Mouse (Mus musculus) hindbrain, embryonic 13.5 days (tissue): Measurements from ENCODE around the gene Cnih2. TPM values are rescaled to one million over a fixed set of nuclear protein-coding genes. Genes with fewer than 3 reads are reported as not detected.

Experiments
- ATAC-seq: fragments of 200-750 bp; cut with Nextera tagmentation; 2 replicates; pipeline ENCODE4 v1.8.0; 2017; ENCODE audit warnings: moderate TSS enrichment; ENCODE audit not compliant: low FRiP score
- H3K27ac ChIP-seq: fragments of 300-500 bp; sonication (generic); 2 replicates; pipeline ENCODE4 v1.5.1; 2015; ENCODE audit warnings: inconsistent platforms, mild to moderate bottlenecking, moderate library complexity
- H3K27me3 ChIP-seq: fragments of 300-500 bp; sonication (generic); 2 replicates; pipeline ENCODE4 v1.6.1; 2015; ENCODE audit warnings: mild to moderate bottlenecking, inconsistent platforms
- H3K36me3 ChIP-seq: fragments of 300-500 bp; sonication (generic); 2 replicates; pipeline ENCODE4 v1.6.1; 2015; ENCODE audit warnings: mild to moderate bottlenecking, inconsistent platforms
- H3K4me1 ChIP-seq: fragments of 300-500 bp; sonication (generic); replicated peaks from 2 replicates; pipeline ENCODE4 v1.6.1; 2015; ENCODE audit warnings: inconsistent platforms
- H3K4me2 ChIP-seq: fragments of 300-500 bp; sonication (generic); 2 replicates; pipeline ENCODE4 v1.6.1; 2015; ENCODE audit warnings: inconsistent platforms, mild to moderate bottlenecking, moderate library complexity
- H3K4me3 ChIP-seq: fragments of 300-500 bp; sonication (generic); 2 replicates; pipeline ENCODE4 v1.5.1; 2015; ENCODE audit warnings: mild to moderate bottlenecking, inconsistent platforms
- H3K9ac ChIP-seq: fragments of 300-500 bp; sonication (generic); 2 replicates; pipeline ENCODE4 v1.6.1; 2015; ENCODE audit warnings: mild to moderate bottlenecking, inconsistent platforms
- H3K9me3 ChIP-seq: fragments of 300-500 bp; sonication (generic); 2 replicates; pipeline ENCODE4 v1.6.1; 2016; ENCODE audit warnings: inconsistent platforms
- WGBS: fragments of 180-500 bp; shearing (Covaris S2); methylation state at CpG from one replicate; pipeline ENCODE4 v1.1.7; 2015; 5-methylcytosine and 5-hydroxymethylcytosine counted together
- polyA plus RNA-seq: library from polyadenylated mRNA; unstranded; fragments of >200 nt; fragmentation: Nextera tagmentation; extraction: Ambion mirVana; gene quantifications from 2 replicates; pipeline ENCODE4 v1.2.1, GENCODE M21; 2015

Cnih2 gene
- polyA plus RNA-seq, 1 experiment from 2014 or later = 333 TPM

DNA sequence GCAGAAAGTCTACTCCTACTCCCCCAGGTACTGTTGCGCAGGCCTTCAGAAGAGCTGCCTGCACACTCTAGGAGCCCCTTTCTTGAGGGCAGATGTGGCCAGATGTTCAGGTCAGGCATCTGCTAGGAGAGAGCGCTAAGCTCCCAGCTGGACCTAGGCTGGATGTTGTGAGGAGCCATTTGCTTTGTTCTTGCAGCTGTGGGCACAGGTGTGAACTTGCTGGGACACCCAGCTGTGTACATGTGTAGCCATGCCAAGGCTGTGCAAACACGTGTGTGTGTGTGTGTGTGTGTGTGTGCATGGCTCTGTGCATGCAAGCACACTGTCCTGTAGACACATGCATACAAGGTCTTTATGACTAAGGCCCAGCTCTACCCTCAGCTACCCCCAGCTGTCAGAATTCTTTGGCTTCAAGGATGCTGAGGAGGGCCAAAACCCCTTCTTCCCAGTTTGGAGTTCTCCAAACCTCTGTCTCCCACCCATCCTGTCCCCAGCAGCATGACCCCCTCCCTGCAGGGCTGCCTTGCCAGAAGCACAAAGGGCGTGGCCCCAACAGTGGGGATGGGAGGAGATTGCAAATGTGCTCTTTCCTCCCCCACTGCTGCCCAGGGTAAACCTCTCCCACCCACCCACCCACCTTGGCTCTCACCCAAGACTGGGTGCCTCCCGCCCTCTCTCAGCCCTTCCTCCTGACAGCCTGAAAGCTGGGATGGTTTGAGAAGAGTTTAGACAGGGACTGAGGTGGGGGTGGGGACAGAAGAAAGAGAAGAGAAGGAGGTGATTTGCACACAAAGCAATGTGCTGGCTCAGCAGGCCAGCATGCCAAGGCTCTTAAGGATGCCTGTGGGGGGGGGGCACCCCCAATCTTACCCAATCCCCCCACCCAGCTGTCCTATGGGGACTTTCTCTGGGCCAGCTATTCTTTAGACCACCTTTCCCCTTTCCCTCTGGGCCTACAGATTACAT is 37.7 kb downstream of the Cnih2 start:
- H3K9me3 ChIP-seq = no peaks in the 10 kb centered on the region
- H3K9ac ChIP-seq = peak overlapping the region; percentile 20; the same call in 1 of the 2 replicates
- H3K27me3 ChIP-seq = peaks cover 16% of the 10 kb centered on the region
- no peak overlapping the region for H3K4me3 ChIP-seq
- 43% methylated on average over 5 of the region's 5 CpGs for WGBS
- no peak for ATAC-seq
- H3K4me2 ChIP-seq = no peak overlapping the region
- H3K4me1 ChIP-seq = peaks cover 27% of the 10 kb centered on the region
- peak overlapping the region; percentile 18; the same call in 1 of the 2 replicates for H3K27ac ChIP-seq
- no peaks in the 10 kb centered on the region for H3K36me3 ChIP-seq

DNA sequence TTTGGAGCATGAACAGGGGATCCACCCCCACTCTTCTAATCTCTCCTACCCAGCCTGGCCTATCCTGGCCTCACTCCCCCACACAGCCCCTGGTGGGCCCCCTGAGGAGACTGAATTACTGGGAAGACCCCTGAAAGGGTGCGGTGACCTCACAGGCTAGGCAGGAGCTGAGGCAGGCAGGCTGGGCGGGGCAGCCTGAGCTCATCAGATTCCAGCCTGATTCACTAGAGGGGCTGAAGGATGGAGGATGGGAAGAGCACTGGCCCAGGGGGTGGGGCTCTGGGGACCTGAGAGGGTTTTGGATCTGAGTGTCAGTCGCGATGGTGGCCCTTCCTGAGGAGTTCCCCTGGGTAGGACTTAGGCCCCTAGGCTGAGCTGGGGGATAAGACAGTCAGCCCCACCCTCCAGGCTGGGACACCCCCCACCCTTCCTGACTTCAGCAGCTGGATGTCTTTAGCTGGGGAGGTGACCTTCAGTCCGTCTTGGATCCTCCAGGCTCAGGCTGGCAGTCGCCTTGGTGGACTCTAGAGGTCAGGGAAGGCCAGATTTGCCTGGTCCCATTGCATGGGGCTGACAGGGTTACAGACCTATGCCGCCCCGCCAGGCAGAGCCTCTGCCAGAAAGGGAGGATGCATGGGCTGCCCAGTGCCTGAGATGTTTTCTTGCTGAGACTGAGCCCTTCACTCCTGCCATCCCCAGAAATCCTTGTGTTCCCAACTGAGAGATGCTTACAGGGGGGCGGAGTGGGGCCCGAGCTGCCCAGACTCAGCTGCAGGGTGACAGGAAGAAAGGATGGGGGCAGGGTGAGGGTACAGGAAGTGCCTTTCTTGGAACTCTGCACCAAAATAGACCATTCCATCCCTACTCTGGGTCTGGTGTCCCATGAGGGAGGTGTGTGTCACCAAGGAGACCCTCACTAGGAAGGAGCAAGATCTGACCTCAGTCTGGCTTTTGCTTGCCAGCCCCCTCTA is 39.2 kb downstream of the Cnih2 start:
- Histone ChIP-seq H3K36me3 (no peaks in the 10 kb centered on the region), H3K27ac (no peak overlapping the region), H3K4me3 (no peak overlapping the region), H3K27me3 (peaks cover 22% of the 10 kb centered on the region), H3K4me1 (peaks cover 27% of the 10 kb centered on the region), H3K4me2 (no peak overlapping the region), H3K9me3 (no peaks in the 10 kb centered on the region), H3K9ac (peak overlapping the region; percentile 56)
- WGBS = 17% methylated on average over 10 of the region's 10 CpGs
- 0 out of 2 replicates have a peak, but pooled peaks have one; percentile 9 for ATAC-seq

DNA sequence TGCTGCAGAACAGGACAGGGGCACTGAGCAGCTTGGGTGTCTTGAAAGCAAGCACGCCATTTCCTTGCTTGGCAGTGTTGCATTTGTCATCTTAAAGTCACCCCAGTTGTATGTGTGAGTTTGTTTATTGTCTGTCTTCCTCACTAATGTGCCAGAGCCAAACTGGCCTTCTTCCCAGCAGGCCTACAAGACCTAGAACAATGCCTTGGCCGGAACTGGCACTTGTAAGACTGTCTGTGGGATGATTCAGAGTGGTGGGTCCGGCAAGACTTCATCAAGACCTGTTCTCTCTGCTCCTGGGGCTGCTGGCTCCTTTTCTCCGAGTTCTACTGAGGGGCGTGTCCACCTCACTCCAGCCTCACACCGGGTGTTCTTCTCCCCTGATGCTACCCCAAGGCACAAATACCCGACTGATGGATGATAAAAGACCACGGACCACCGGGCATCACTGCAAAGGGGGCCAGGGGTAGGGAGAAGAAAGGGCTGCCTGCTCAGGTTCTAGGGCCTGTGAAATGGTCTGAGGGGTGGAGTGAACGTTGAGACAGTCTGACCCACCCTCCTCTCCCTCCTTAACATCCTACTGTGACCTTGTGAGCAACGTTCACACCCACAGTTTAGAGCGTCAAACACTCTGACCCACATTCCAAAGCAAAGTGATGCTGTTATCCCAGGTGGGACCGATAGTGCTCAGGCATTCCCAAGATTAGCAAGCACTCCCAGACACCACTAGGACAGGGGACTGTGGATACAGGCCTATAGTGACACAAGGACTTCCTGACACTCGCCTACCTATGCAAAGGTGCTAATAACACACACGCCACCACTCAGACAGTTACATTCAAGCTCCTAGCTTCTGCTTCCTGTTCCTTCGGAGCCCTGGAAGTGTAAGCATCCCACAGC is 40.2 kb downstream of the Cnih2 start:
- no peaks in the 10 kb centered on the region for H3K36me3 ChIP-seq
- no peak for ATAC-seq
- H3K27ac ChIP-seq = no peak overlapping the region
- peak overlapping the region; percentile 56 for H3K9ac ChIP-seq
- 24% methylated on average over 16 of the region's 16 CpGs for WGBS
- no peak overlapping the region for H3K4me3 ChIP-seq
- H3K9me3 ChIP-seq = no peaks in the 10 kb centered on the region
- peaks cover 27% of the 10 kb centered on the region for H3K4me1 ChIP-seq
- H3K4me2 ChIP-seq = no peak overlapping the region
- H3K27me3 ChIP-seq = peaks cover 32% of the 10 kb centered on the region

DNA sequence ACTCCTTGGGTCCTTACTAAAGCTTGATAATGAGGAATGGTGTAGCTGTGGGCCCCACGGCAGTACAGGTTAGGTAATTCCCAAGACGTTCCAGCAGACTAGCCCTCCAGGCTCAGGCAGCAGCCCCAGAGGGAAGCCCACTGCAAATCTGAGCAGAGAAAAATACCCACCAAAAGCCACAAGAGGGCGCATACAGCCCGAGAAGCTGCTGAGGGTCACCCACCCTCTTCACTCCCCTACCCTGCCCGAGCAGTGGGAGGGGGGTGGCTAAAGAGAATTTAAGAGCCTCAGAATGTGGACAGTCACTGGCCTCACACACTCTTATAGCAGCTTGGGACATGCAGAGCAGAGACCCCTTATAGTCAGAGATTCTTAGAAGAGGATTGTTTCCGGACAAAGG is 42.1 kb downstream of the Cnih2 start:
- no peak overlapping the region for H3K4me3 ChIP-seq
- peaks cover 28% of the 10 kb centered on the region for H3K4me1 ChIP-seq
- no peak overlapping the region for H3K27ac ChIP-seq
- no peak overlapping the region for H3K4me2 ChIP-seq
- 0 out of 2 replicates have a peak overlapping the region, but pooled peaks have one; percentile 5 for H3K9ac ChIP-seq
- H3K27me3 ChIP-seq = peaks cover 50% of the 10 kb centered on the region
- H3K36me3 ChIP-seq = no peaks in the 10 kb centered on the region
- no peaks in the 10 kb centered on the region for H3K9me3 ChIP-seq
- peak; percentile 38; the same call in 1 of the 2 replicates for ATAC-seq
- 11% methylated on average over 6 of the region's 6 CpGs for WGBS

DNA sequence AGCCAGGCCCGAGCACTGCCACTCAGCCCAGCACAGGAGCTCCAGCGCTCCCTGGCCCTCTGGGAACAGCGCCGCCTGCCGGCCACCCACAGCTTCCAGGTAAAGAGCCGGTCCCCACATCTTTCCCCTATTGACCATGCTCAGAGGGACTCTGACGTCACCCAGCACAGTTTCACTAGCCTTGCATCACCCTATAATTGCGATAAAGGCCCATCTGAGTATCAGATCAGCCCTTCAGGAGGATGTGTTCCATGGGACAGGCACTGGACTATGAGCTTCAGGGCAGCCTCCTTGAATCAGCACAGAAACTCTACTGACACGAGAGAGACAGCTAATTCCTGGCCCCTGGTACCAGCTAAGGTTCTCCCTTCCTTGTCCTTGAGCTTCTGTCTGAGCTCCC is 44.4 kb downstream of the Cnih2 start:
- ATAC-seq = no peak
- Histone ChIP-seq H3K4me1 (peaks cover 27% of the 10 kb centered on the region), H3K9me3 (no peaks in the 10 kb centered on the region), H3K36me3 (peaks cover 12% of the 10 kb centered on the region), H3K27me3 (peaks cover 67% of the 10 kb centered on the region), H3K4me3 (no peak overlapping the region), H3K9ac (no peak overlapping the region), H3K27ac (no peak overlapping the region), H3K4me2 (no peak overlapping the region)
- WGBS = 17% methylated on average over 9 of the region's 9 CpGs

DNA sequence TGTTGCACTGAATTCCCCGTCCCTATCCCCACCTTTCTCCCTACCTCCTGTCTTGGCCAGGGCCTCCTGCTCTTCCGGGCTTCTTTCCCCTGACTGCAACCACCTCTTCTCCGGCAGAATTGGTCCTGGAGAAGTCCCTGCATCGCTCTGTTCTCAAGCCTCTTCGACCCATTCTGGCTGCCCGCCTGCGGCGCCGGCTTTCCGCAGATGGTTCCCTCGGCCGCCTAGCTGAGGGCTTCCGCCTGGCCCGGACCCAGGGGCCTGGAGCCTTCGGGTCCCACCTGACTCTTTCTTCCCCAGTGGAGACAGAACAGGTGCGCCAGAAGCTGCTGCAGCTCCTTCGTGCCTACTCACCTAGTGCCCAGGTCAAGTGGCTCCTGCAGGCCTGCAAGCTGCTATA is 45.5 kb downstream of the Cnih2 start:
- no peak for ATAC-seq
- H3K4me1 ChIP-seq = peaks cover 23% of the 10 kb centered on the region
- no peak overlapping the region for H3K27ac ChIP-seq
- peaks cover 64% of the 10 kb centered on the region for H3K27me3 ChIP-seq
- H3K9ac ChIP-seq = no peak overlapping the region
- H3K36me3 ChIP-seq = peaks cover 22% of the 10 kb centered on the region
- no peak overlapping the region for H3K4me2 ChIP-seq
- H3K4me3 ChIP-seq = no peak overlapping the region
- H3K9me3 ChIP-seq = no peaks in the 10 kb centered on the region
- 53% methylated on average over 17 of the region's 17 CpGs for WGBS

DNA sequence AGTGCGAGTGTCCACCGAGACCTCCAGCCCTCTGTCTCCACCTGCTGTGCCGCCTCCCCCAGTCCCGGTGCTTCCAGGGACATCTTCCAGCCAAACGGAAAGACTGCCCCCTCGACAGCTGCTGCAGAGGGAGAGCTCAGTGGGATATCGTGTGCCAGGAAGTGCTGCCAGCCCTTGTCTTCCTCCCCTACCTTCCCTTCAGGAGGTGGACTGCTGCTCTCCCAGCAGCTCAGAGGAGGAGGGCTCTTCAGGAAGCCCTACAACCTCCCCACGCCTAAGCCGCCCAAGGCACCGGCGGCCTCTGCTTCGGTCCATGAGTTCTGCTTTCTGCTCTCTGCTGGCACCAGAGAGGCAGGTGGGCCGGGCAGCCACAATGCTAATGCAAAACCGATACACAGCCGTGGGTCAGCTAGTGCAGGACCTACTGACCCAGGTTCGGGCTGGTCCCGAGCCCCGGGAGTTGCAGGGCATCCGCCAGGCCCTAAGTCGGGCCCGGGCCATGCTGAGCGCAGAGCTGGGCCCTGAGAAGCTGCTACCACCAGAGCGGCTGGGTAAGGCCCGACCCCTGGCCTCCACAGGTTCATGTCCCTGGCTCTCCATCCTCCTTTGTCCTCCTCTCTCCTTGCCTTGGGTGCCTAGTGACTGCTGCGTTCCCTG is 46.0 kb downstream of the Cnih2 start:
- peaks cover 27% of the 10 kb centered on the region for H3K36me3 ChIP-seq
- 25% methylated on average over 25 of the region's 25 CpGs for WGBS
- no peaks in the 10 kb centered on the region for H3K9me3 ChIP-seq
- peaks cover 23% of the 10 kb centered on the region for H3K4me1 ChIP-seq
- ATAC-seq = no peak
- H3K9ac ChIP-seq = no peak overlapping the region
- H3K4me2 ChIP-seq = no peak overlapping the region
- peaks cover 64% of the 10 kb centered on the region for H3K27me3 ChIP-seq
- no peak overlapping the region for H3K27ac ChIP-seq
- H3K4me3 ChIP-seq = no peak overlapping the region

DNA sequence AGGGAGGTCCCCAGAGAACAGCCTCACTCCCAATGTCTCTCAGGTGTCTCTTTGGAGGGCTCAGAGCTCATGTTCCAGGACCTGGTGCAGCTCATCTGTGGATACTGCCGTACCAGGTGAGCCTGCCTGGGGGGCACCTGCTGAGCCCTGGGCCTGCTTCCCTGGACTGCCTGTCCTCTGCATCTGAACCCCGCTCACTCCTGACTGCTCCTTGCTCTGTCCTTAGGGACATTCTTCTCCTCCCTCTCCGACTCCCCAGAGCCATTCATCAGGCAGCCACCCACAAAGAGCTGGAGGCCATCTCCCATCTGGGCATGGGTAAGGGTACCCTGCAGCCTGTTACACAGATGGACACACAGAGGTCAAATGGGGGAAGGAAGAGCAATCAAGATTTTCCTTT is 46.8 kb downstream of the Cnih2 start:
- H3K9ac ChIP-seq = peak overlapping the region; percentile 39; the same call in 1 of the 2 replicates
- 0 out of 2 replicates have a peak overlapping the region, but pooled peaks have one; percentile 7 for H3K4me3 ChIP-seq

DNA sequence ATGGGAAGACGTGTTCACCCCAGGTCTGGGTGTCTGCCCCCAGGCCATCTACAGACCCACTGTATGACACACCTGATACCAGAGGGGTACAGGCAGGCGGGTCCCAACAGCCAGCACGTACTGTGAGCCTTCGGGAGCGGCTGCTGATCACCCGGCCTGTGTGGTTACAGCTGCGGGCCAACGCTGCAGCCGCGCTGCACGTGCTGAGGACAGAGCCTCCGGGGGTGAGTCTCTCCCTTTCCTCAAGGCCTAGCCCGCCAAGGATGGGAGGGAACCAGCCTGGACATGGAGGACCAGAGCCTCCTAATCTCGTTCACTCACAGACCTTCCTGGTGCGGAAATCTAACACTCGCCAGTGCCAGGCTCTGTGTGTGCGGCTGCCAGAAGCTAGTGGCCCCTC is 47.3 kb downstream of the Cnih2 start:
- ATAC-seq = no peak
- no peaks in the 10 kb centered on the region for H3K9me3 ChIP-seq
- H3K27ac ChIP-seq = no peak overlapping the region
- WGBS = 12% methylated on average over 17 of the region's 17 CpGs
- H3K4me2 ChIP-seq = peak overlapping the region; percentile 17; the same call in 1 of the 2 replicates
- peaks cover 40% of the 10 kb centered on the region for H3K36me3 ChIP-seq
- H3K9ac ChIP-seq = peak overlapping the region; percentile 39; the same call in 1 of the 2 replicates
- H3K4me1 ChIP-seq = peaks cover 18% of the 10 kb centered on the region
- H3K4me3 ChIP-seq = peak overlapping the region; percentile 7; the same call in 1 of the 2 replicates
- peaks cover 64% of the 10 kb centered on the region for H3K27me3 ChIP-seq

More for the DNA sequence above, 46.8 kb downstream of the Cnih2 start:
- Histone ChIP-seq H3K36me3 (peaks cover 35% of the 10 kb centered on the region), H3K27me3 (peaks cover 64% of the 10 kb centered on the region), H3K4me2 (peak overlapping the region; percentile 17; the same call in 1 of the 2 replicates), H3K27ac (no peak overlapping the region), H3K4me1 (peaks cover 23% of the 10 kb centered on the region), H3K9me3 (no peaks in the 10 kb centered on the region)
- no peak for ATAC-seq
- WGBS = 31% methylated on average over 3 of the region's 3 CpGs

DNA sequence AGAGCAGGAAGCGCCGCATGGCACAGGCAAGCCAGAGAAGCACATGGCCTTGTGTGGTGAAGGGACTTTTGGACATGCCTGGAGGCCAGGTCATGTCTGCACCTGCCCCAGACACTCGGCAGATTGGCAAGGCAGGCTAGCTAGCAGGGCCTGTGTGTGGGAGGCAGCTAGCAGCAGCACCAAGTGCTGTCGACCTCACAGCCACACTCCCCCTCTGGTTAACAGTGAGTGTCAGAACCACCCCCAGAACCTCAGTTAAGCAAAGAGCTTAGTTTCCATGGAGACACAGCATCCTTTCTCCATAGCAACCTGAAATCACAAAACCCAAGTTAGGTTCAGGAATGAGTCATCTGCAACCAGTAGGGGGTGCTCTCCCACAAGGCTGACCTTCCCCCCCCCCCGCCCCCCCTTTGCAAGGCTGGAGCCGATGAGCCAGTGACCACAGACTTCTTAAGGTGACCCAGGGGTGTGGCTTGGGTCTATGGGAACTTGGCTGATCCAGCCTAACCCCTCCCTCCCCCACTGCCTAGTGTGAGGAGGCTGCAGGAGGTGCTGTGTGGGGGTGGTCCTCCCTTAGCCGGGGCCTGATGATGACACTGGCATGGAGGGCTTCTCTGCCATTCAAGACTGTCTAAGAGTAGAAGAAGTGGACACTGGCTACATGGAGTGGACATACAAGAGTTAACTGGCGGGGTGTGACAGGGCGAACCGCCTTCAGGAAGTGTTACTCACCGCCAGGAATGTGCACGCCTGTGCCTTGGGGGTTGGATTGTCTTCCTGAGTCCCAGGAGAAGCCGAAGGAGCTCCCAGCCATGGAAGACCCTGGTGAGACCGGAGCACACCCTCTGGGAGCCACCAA is 48.0 kb downstream of the Cnih2 start, which contains the start of gene Rin1:
TSS of gene Rin1 (plus strand) at position 435 of the 859 bp plus-strand sequence.
- ATAC-seq = no peak
- peaks cover 60% of the 10 kb centered on the region for H3K27me3 ChIP-seq
- peaks cover 48% of the 10 kb centered on the region for H3K36me3 ChIP-seq
- peak within 1 kb of the TSS; percentile 7; the same call in 1 of the 2 replicates for H3K4me3 ChIP-seq
- H3K4me1 ChIP-seq = peaks cover 18% of the 10 kb centered on the region
- no peaks in the 10 kb centered on the region for H3K9me3 ChIP-seq
- peak within 1 kb of the TSS; percentile 17; the same call in 1 of the 2 replicates for H3K4me2 ChIP-seq
- H3K9ac ChIP-seq = peak within 1 kb of the TSS; percentile 39
- H3K27ac ChIP-seq = no peak within 1 kb of the TSS
- 22% methylated on average over 13 of the region's 14 CpGs for WGBS
